Mouse (Mus musculus) embryonic fibroblast, embryonic 13.5 days (primary cell): ENCODE measurements around the gene Dyrk1a. TPM values are rescaled to one million over a fixed set of nuclear protein-coding genes. Genes with fewer than 3 reads are reported as not detected.

Experiments
- H3K27ac ChIP-seq: 2 replicates; pipeline ENCODE4 v1.5.1; 2012; ENCODE audit warnings: low read length, control low read depth, inconsistent platforms; ENCODE audit not compliant: insufficient read depth
- H3K4me1 ChIP-seq: 2 replicates; pipeline ENCODE4 v1.6.1; 2011; ENCODE audit warnings: low read length; ENCODE audit not compliant: control insufficient read depth, insufficient read depth
- H3K4me3 ChIP-seq: 2 replicates; pipeline ENCODE4 v1.5.1; 2011; ENCODE audit warnings: mild to moderate bottlenecking, control low read depth, low read length; ENCODE audit not compliant: insufficient read depth
- CTCF ChIP-seq: IDR thresholded peaks from 2 replicates; pipeline ENCODE4 v1.5.1; 2011; ENCODE audit warnings: mild to moderate bottlenecking, control low read depth, low read length, moderate library complexity, borderline replicate concordance; ENCODE audit not compliant: insufficient read depth
- POLR2A ChIP-seq: IDR thresholded peaks from 2 replicates; pipeline ENCODE4 v1.6.1; 2011; ENCODE audit warnings: low read depth, mild to moderate bottlenecking, control low read depth, low read length, moderate library complexity
- polyA plus RNA-seq: library from polyadenylated mRNA; stranded (reverse); fragments of >200 nt; gene quantifications from 2 replicates; pipeline ENCODE4 v1.2.4, GENCODE M21; 2011; ENCODE audit warnings: low read depth; ENCODE audit not compliant: missing spikeins, insufficient read length

Dyrk1a gene
- polyA plus RNA-seq, 1 experiment = 50.5 TPM

GRCm38 (mm10) chr16:94737359-94737687, 167.5 kb downstream of the Dyrk1a start:
- TF ChIP-seq POLR2A = no peak
- H3K4me3 ChIP-seq = no peak overlapping the region
- peak overlapping the region; percentile 16 for H3K27ac ChIP-seq
- H3K4me1 ChIP-seq = 0 out of 2 replicates have a peak, but pooled peaks cover 3% of the 10 kb centered on the region

- Histone ChIP-seq H3K4me3 (peak overlapping the region; percentile 13; the same call in 1 of the 2 replicates), H3K27ac (no peak overlapping the region), H3K4me1 (no peaks in the 10 kb centered on the region)
- TF ChIP-seq POLR2A = peak; percentile 37; the same call in 1 of the 2 replicates
- TF ChIP-seq CTCF = no peak
These were observed 174.2 kb downstream of the Dyrk1a start for GRCm38 (mm10) chr16:94743853-94744501.

GRCm38 (mm10) chr16:94745016-94745415, 175.2 kb downstream of the Dyrk1a start:
- Histone ChIP-seq H3K4me3 (no peak overlapping the region), H3K4me1 (no peaks in the 10 kb centered on the region), H3K27ac (no peak overlapping the region)
- TF ChIP-seq CTCF (no peak), POLR2A (no peak)

Other genes with a start within 250 kb of the Dyrk1a start
- gene Ripply3, start 241.6 kb upstream of the Dyrk1a start, polyA plus RNA-seq = 0.46 TPM in 1 of 2 replicates, not detected in the other
- 140 and 167 TPM in 2 replicates for gene Ttc3, start 199.4 kb upstream of the Dyrk1a start, polyA plus RNA-seq
- gene Pigp, start 198.2 kb upstream of the Dyrk1a start, polyA plus RNA-seq = 64.3 and 65.4 TPM in 2 replicates
- gene Vps26c, start 43.2 kb upstream of the Dyrk1a start, polyA plus RNA-seq = 46.2 and 59.6 TPM in 2 replicates